Mouse (Mus musculus): ENCODE results near the gene Togaram1. TPM values are rescaled to one million over a fixed set of nuclear protein-coding genes. Genes with fewer than 3 reads are reported as not detected.

Gene Togaram1
- 27.3 and 31.9 TPM in 2 replicates for polyA plus RNA-seq (2015; fragmentation: Nextera tagmentation; extraction: Ambion mirVana)

GRCm38 (mm10) chr12:64965124-64966026 is at the start of gene Togaram1, which contains the start of gene Klhl28:
Gene Togaram1, plus strand, starts transcription at chr12:64965804.
Gene Klhl28, minus strand, starts transcription at chr12:64965534.
- H3K4me1 ChIP-seq (ENCODE audit: control insufficient read depth, insufficient read depth, low read length) = peaks cover 17% of the 10 kb centered on the region
- peak within 1 kb of the TSS; percentile 94 for H3K9ac ChIP-seq (ENCODE audit: low read length)
- H3K9me3 ChIP-seq (replicated peaks; ENCODE audit: control insufficient read depth, low read length) = no peaks in the 10 kb centered on the region
- H3K27me3 ChIP-seq (ENCODE audit: control insufficient read depth, insufficient read depth, low read length) = no peaks in the 10 kb centered on the region
- peak; percentile 99 for ATAC-seq (ENCODE audit: insufficient read depth, low FRiP score)
- H3K4me2 ChIP-seq (ENCODE audit: low read depth, low read length) = peak within 1 kb of the TSS; percentile 99
- H3K4me3 ChIP-seq (replicated peaks; ENCODE audit: low read length) = peak within 1 kb of the TSS; percentile 98
- H3K27ac ChIP-seq (ENCODE audit: low read length) = peak within 1 kb of the TSS; percentile 93
- no peaks in the 10 kb centered on the region for H3K36me3 ChIP-seq (ENCODE audit: control insufficient read depth, insufficient read depth, low read length)
- WGBS = under 1% methylated on average over 45 of the region's 45 CpGs

DNA sequence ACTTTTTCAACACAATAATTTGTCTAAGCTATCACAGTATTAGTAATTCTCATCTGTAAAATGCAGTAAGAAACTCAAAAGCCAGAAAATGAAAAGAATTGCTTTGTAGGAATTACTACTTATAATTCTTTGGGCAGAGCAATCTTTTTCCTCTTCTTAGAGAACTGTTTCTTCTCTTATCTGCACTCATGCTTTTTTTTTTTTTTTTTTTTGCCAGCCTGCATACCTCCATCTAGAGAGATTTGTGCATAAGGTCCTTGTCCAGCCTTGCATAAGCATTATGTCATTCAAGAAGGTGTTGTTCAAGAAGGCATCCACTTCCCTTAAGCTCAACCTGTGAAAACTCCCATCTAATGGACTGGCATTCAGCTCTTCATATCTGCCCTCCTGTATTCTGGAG is 48.9 kb upstream of the Togaram1 start:
- no peaks in the 10 kb centered on the region for H3K36me3 ChIP-seq (ENCODE audit: control insufficient read depth, insufficient read depth, low read length)
- H3K27me3 ChIP-seq (ENCODE audit: control insufficient read depth, insufficient read depth, low read length) = no peaks in the 10 kb centered on the region
- H3K9ac ChIP-seq (ENCODE audit: low read length) = no peak overlapping the region
- no peak overlapping the region for H3K27ac ChIP-seq (ENCODE audit: low read length)
- H3K4me2 ChIP-seq (ENCODE audit: low read depth, low read length) = no peak overlapping the region
- H3K4me3 ChIP-seq (replicated peaks; ENCODE audit: low read length) = no peak overlapping the region
- no peak for ATAC-seq (ENCODE audit: insufficient read depth, low FRiP score)
- H3K4me1 ChIP-seq (ENCODE audit: control insufficient read depth, insufficient read depth, low read length) = no peaks in the 10 kb centered on the region
- no peaks in the 10 kb centered on the region for H3K9me3 ChIP-seq (replicated peaks; ENCODE audit: control insufficient read depth, low read length)

DNA sequence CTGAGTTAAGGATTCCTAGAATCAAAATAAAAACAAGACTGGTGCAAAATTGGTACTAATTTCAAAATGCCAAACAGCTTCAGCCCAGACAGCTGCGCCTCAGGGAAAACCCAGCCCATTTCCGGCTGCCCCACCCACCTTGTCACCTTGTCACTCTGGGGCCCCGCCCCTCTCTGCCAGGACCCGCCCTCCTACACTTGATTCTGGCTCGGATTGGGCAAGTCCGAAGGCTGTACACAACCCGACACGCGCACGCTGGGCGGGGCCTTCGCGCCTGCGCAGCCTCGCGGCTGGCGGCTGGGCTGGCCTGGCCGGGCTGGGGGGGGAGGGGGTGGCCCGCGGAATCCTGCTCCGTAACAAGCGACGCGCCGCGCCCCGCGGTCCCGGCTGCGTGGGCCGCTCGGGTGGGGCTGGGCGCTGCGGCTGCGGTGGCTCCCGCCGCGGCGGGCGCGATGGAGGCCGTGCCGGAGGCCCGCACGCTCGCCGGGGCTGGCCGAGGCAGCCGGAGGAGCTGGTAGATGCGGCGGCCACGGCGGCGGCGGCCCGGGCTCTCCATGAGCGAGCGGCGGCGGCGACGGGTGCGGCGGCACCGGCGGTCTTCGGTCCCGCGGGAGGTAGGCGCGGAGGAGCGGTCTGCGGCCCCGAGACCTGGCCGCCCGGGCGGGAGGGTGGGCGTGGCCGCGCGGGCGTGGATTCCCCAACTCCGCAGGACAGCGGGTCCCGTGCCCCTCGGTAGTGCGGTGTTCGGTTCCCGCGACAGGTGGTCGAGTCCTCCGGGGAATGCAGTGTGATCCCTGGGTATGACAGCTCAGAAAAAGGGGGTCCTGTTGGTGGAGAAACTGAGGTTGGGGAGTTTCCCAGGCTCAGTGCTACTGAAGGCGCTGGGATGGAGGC is 47.8 kb upstream of the Togaram1 start, which contains the start of gene Gm527:
Gm527 (plus strand) TSS at position 329 of the 894 bp plus-strand sequence.
- Histone ChIP-seq H3K4me1 (ENCODE audit: control insufficient read depth, insufficient read depth, low read length) (no peaks in the 10 kb centered on the region), H3K27me3 (ENCODE audit: control insufficient read depth, insufficient read depth, low read length) (no peaks in the 10 kb centered on the region), H3K9ac (ENCODE audit: low read length) (peak within 1 kb of the TSS; percentile 91), H3K36me3 (ENCODE audit: control insufficient read depth, insufficient read depth, low read length) (0 out of 2 replicates have a peak, but pooled peaks cover 3% of the 10 kb centered on the region), H3K4me3 (replicated peaks; ENCODE audit: low read length) (peak within 1 kb of the TSS; percentile 78), H3K27ac (ENCODE audit: low read length) (peak within 1 kb of the TSS; percentile 57; the same call in 1 of the 2 replicates), H3K9me3 (replicated peaks; ENCODE audit: control insufficient read depth, low read length) (no peaks in the 10 kb centered on the region), H3K4me2 (ENCODE audit: low read depth, low read length) (peak within 1 kb of the TSS; percentile 88)
- WGBS = under 1% methylated on average over 74 of the region's 93 CpGs
- peak; percentile 100 for ATAC-seq (ENCODE audit: insufficient read depth, low FRiP score)

DNA sequence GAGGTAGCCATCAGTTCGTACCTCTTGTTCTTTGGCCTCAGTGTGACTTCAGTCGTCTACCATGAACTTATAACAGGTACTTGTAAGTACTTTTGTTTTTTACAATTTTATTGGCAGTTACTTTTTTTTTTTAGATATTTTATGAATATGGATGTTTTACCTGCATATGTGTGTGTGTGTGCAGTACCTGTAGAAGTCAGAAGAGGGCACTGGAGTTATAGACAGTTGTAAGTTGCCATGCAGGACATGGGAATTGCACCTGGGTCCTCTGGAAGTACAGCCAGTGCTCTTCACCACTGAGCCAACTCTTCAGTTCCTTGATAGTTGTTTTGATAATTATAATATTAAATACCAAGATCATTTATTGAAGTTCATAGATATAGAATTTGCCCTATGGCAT is 28.1 kb upstream of the Togaram1 start:
- Histone ChIP-seq H3K27ac (ENCODE audit: low read length) (no peak overlapping the region), H3K9me3 (replicated peaks; ENCODE audit: control insufficient read depth, low read length) (no peaks in the 10 kb centered on the region), H3K9ac (ENCODE audit: low read length) (no peak overlapping the region), H3K36me3 (ENCODE audit: control insufficient read depth, insufficient read depth, low read length) (peaks cover 5% of the 10 kb centered on the region; the same call in 1 of the 2 replicates), H3K4me2 (ENCODE audit: low read depth, low read length) (no peak overlapping the region), H3K27me3 (ENCODE audit: control insufficient read depth, insufficient read depth, low read length) (no peaks in the 10 kb centered on the region), H3K4me3 (replicated peaks; ENCODE audit: low read length) (no peak overlapping the region), H3K4me1 (ENCODE audit: control insufficient read depth, insufficient read depth, low read length) (no peaks in the 10 kb centered on the region)
- ATAC-seq (ENCODE audit: insufficient read depth, low FRiP score) = no peak
- WGBS = 90% methylated on average over 2 of the region's 2 CpGs

- 14% methylated on average over 4 of the region's 4 CpGs for WGBS
- no peak for ATAC-seq (ENCODE audit: insufficient read depth, low FRiP score)
- H3K27me3 ChIP-seq (ENCODE audit: control insufficient read depth, insufficient read depth, low read length) = no peaks in the 10 kb centered on the region
- H3K4me3 ChIP-seq (replicated peaks; ENCODE audit: low read length) = peak overlapping the region; percentile 98
- peak overlapping the region; percentile 76 for H3K9ac ChIP-seq (ENCODE audit: low read length)
- H3K4me2 ChIP-seq (ENCODE audit: low read depth, low read length) = peak overlapping the region; percentile 94
- no peaks in the 10 kb centered on the region for H3K36me3 ChIP-seq (ENCODE audit: control insufficient read depth, insufficient read depth, low read length)
- H3K4me1 ChIP-seq (ENCODE audit: control insufficient read depth, insufficient read depth, low read length) = peaks cover 16% of the 10 kb centered on the region
- no peaks in the 10 kb centered on the region for H3K9me3 ChIP-seq (replicated peaks; ENCODE audit: control insufficient read depth, low read length)
- H3K27ac ChIP-seq (ENCODE audit: low read length) = peak overlapping the region; percentile 69; the same call in 1 of the 2 replicates
Observed at GRCm38 (mm10) chr12:64964560-64964959, 1.0 kb upstream of the Togaram1 start.

DNA sequence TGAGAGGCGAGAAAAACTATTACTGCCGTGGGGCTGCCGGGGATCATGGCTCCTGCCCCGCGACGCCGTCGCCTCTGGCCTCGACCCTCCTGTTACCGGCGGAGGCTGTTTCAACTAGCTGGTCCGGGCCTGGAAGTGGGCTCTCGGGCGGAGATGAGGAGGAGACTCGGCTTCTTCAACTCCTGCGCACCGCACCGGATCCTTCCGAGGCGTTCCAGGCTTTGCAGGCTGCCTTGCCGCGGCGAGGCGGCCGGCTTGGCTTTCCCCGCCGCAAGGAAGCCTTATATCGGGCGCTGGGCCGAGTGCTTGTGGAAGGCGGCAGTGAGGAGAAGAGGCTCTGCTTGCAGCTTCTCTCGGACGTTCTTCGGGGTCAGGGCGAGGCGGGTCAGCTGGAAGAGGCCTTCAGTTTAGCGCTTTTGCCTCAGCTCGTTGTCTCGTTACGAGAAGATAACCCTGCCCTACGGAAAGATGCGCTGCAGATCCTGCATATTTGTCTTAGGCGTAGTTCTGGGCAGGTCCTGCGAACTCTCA is 562 bp downstream of the Togaram1 start:
- Histone ChIP-seq H3K9ac (ENCODE audit: low read length) (peak overlapping the region; percentile 94), H3K27me3 (ENCODE audit: control insufficient read depth, insufficient read depth, low read length) (no peaks in the 10 kb centered on the region), H3K4me1 (ENCODE audit: control insufficient read depth, insufficient read depth, low read length) (peaks cover 24% of the 10 kb centered on the region), H3K9me3 (replicated peaks; ENCODE audit: control insufficient read depth, low read length) (no peaks in the 10 kb centered on the region), H3K27ac (ENCODE audit: low read length) (peak overlapping the region; percentile 93), H3K4me3 (replicated peaks; ENCODE audit: low read length) (peak overlapping the region; percentile 98), H3K36me3 (ENCODE audit: control insufficient read depth, insufficient read depth, low read length) (no peaks in the 10 kb centered on the region), H3K4me2 (ENCODE audit: low read depth, low read length) (peak overlapping the region; percentile 99)
- ATAC-seq (ENCODE audit: insufficient read depth, low FRiP score) = 0 out of 2 replicates have a peak, but pooled peaks have one; percentile 2
- under 1% methylated on average over 44 of the region's 44 CpGs for WGBS

- Histone ChIP-seq H3K27me3 (ENCODE audit: control insufficient read depth, insufficient read depth, low read length) (no peaks in the 10 kb centered on the region), H3K27ac (ENCODE audit: low read length) (peak overlapping the region; percentile 93), H3K4me2 (ENCODE audit: low read depth, low read length) (peak overlapping the region; percentile 99), H3K9ac (ENCODE audit: low read length) (peak overlapping the region; percentile 94), H3K9me3 (replicated peaks; ENCODE audit: control insufficient read depth, low read length) (no peaks in the 10 kb centered on the region), H3K4me1 (ENCODE audit: control insufficient read depth, insufficient read depth, low read length) (peaks cover 27% of the 10 kb centered on the region), H3K36me3 (ENCODE audit: control insufficient read depth, insufficient read depth, low read length) (no peaks in the 10 kb centered on the region), H3K4me3 (replicated peaks; ENCODE audit: low read length) (peak overlapping the region; percentile 98)
- WGBS = 2% methylated on average over 19 of the region's 19 CpGs
- ATAC-seq (ENCODE audit: insufficient read depth, low FRiP score) = no peak
Observed at GRCm38 (mm10) chr12:64966652-64967435, 1.2 kb downstream of the Togaram1 start.

DNA sequence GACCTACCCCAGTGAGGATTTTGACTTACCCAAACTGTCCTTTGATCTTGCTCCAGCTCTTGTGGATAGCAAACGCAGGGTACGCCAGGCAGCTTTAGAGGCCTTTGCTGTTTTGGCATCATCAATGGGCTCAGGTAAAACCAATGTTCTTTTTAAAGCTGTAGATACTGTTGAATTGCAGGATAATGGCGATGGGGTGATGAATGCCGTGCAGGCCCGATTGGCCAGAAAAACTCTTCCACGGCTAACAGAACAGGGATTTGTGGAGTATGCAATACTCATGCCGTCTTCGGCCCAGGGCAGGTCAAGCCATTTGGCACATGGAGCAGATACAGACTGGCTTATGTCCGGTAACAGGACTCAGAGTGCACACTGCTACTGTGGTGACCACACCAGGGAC is 1.9 kb downstream of the Togaram1 start:
- under 1% methylated on average over 9 of the region's 9 CpGs for WGBS
- H3K27me3 ChIP-seq (ENCODE audit: control insufficient read depth, insufficient read depth, low read length) = no peaks in the 10 kb centered on the region
- no peak overlapping the region for H3K27ac ChIP-seq (ENCODE audit: low read length)
- H3K9me3 ChIP-seq (replicated peaks; ENCODE audit: control insufficient read depth, low read length) = no peaks in the 10 kb centered on the region
- peaks cover 27% of the 10 kb centered on the region for H3K4me1 ChIP-seq (ENCODE audit: control insufficient read depth, insufficient read depth, low read length)
- H3K4me3 ChIP-seq (replicated peaks; ENCODE audit: low read length) = peak overlapping the region; percentile 98
- peak overlapping the region; percentile 94 for H3K9ac ChIP-seq (ENCODE audit: low read length)
- no peak for ATAC-seq (ENCODE audit: insufficient read depth, low FRiP score)
- H3K36me3 ChIP-seq (ENCODE audit: control insufficient read depth, insufficient read depth, low read length) = no peaks in the 10 kb centered on the region
- H3K4me2 ChIP-seq (ENCODE audit: low read depth, low read length) = peak overlapping the region; percentile 99
